Mouse (Mus musculus) R1 (cell line): ENCODE measurements around the gene R3hdml.

ENCODE experiments used
- DNase-seq: peaks from one replicate; pipeline ENCODE4 v3.0.0-alpha.2; 2018; ENCODE audit warnings: low read depth, low spot score

R3hdml gene

GRCm38 (mm10) chr2:163471710-163472465 lies 20.2 kb upstream of the R3hdml start:
- DNase-seq, result no peak

GRCm38 (mm10) chr2:163472466-163472851 lies 19.7 kb upstream of the R3hdml start, which contains the start of gene Fitm2:
Gene Fitm2 (minus strand): TSS chr2:163472629.
- DNase-seq, result peak; percentile 99

- DNase-seq, result peak; percentile 85
Measured at GRCm38 (mm10) chr2:163480191-163480825, 11.8 kb upstream of the R3hdml start.

- peak; percentile 61 for DNase-seq
Measured at GRCm38 (mm10) chr2:163481539-163482029, 10.5 kb upstream of the R3hdml start.

GRCm38 (mm10) chr2:163487360-163487759 lies 4.8 kb upstream of the R3hdml start:
- DNase-seq, result no peak

- DNase-seq, result no peak
Measured at GRCm38 (mm10) chr2:163489725-163490291, 2.3 kb upstream of the R3hdml start.

GRCm38 (mm10) chr2:163490656-163491055 lies 1.5 kb upstream of the R3hdml start:
- no peak for DNase-seq

- DNase-seq, result no peak
Measured at GRCm38 (mm10) chr2:163491351-163491750, 767 bp upstream of the R3hdml start.

GRCm38 (mm10) chr2:163493031-163493430 lies 913 bp downstream of the R3hdml start:
- DNase-seq, result peak; percentile 70

- no peak for DNase-seq
Measured at GRCm38 (mm10) chr2:163493976-163494375, 1.9 kb downstream of the R3hdml start.

GRCm38 (mm10) chr2:163494456-163494855 lies 2.3 kb downstream of the R3hdml start:
- DNase-seq, result peak; percentile 65

- no peak for DNase-seq
Measured at GRCm38 (mm10) chr2:163502219-163502618, 10.1 kb downstream of the R3hdml start.

GRCm38 (mm10) chr2:163503191-163503590 lies 11.1 kb downstream of the R3hdml start:
- peak; percentile 52 for DNase-seq

- no peak for DNase-seq
Measured at GRCm38 (mm10) chr2:163506300-163507004, 14.3 kb downstream of the R3hdml start, which contains the start of gene Hnf4a. Gene Hnf4a (plus strand): TSS chr2:163506808.

GRCm38 (mm10) chr2:163525761-163526243 lies 33.7 kb downstream of the R3hdml start:
- DNase-seq, result no peak

GRCm38 (mm10) chr2:163527497-163527896 lies 35.4 kb downstream of the R3hdml start:
- no peak for DNase-seq

GRCm38 (mm10) chr2:163530418-163530817 lies 38.3 kb downstream of the R3hdml start:
- DNase-seq, result no peak

- DNase-seq, result peak; percentile 81
Measured at GRCm38 (mm10) chr2:163531917-163532316, 39.8 kb downstream of the R3hdml start.

- no peak for DNase-seq
Measured at GRCm38 (mm10) chr2:163533226-163533625, 41.1 kb downstream of the R3hdml start.

GRCm38 (mm10) chr2:163534958-163535524 lies 42.9 kb downstream of the R3hdml start:
- peak; percentile 90 for DNase-seq

GRCm38 (mm10) chr2:163537443-163537842 lies 45.3 kb downstream of the R3hdml start:
- no peak for DNase-seq
